Mouse (Mus musculus): ENCODE data around the gene Spata5. TPM values are rescaled to one million over a fixed set of nuclear protein-coding genes. Genes with fewer than 3 reads are reported as not detected.

Spata5 gene
- total and polyA plus RNA-seq, 3 experiments: 35.0 to 52.9 (median 49.7) TPM

GRCm38 (mm10) chr3:37515485-37515884 is 95.8 kb downstream of the Spata5 start:
- no peaks in the 10 kb centered on the region for H3K4me1 ChIP-seq (ENCODE audit: control insufficient read depth in 1 of 2, insufficient read depth in 2 of 2)
- peak; percentile 53 for DNase-seq (ENCODE audit: extremely low read depth)
- in situ Hi-C loops (cut with MboI; ENCODE audit: low pct_ligation_motif_present, low pct_unique_long_range_greater_than_20kb, low sequenced_read_pairs): no loop called here

GRCm38 (mm10) chr3:37516379-37516778 is 96.7 kb downstream of the Spata5 start:
- Histone ChIP-seq H3K36me3 (replicated peaks in 1 of 2; ENCODE audit: control insufficient read depth in 1 of 2, insufficient read depth in 1 of 2, low read length in 1 of 2) (peaks cover 0 to 27% of the 10 kb centered on the region in 2 experiments), H3K79me2 (replicated peaks; ENCODE audit: control insufficient read depth, extremely low read depth, insufficient read depth, poor library complexity, severe bottlenecking) (no peaks in the 10 kb centered on the region), H3K4me2 (ENCODE audit: insufficient read depth, low read depth, poor library complexity, severe bottlenecking) (no peak overlapping the region), H3K27me3 (replicated peaks) (no peaks in the 10 kb centered on the region), H3K4me3 (replicated peaks in 1 of 3; ENCODE audit: low read depth in 2 of 3, low read length in 2 of 3, poor library complexity in 1 of 3) (no peak overlapping the region), H3K9me3 (replicated peaks; ENCODE audit: low read length) (no peaks in the 10 kb centered on the region), H3K9ac (ENCODE audit: insufficient read depth, low read depth) (no peak overlapping the region), H3K27ac (ENCODE audit: insufficient read depth, low read depth) (no peak overlapping the region), H3K4me1 (ENCODE audit: control insufficient read depth in 1 of 2, insufficient read depth in 2 of 2) (no peaks in the 10 kb centered on the region)
- TF ChIP-seq EP300 (IDR thresholded peaks at IDR 0.05; ENCODE audit: low read length) (no peak), NRF1 (IDR thresholded peaks at IDR 0.05; ENCODE audit: low read depth, low read length) (no peak), BHLHE40 (IDR thresholded peaks at IDR 0.05; ENCODE audit: low read depth, low read length) (no peak), MAZ (IDR thresholded peaks at IDR 0.05; ENCODE audit: low read depth, low read length) (no peak), RAD21 (IDR thresholded peaks at IDR 0.05; ENCODE audit: low read depth, low read length) (no peak)
- no peak for DNase-seq (ENCODE audit: extremely low read depth)
- dilution Hi-C loops (cut with MboI; ENCODE audit: extremely low pct_ligation_motif_present, extremely low pct_unique_long_range_greater_than_20kb, low sequenced_read_pairs): no loop called here
- in situ Hi-C loops (cut with MboI; ENCODE audit: low pct_ligation_motif_present, low pct_unique_long_range_greater_than_20kb, low sequenced_read_pairs): no loop called here

More at GRCm38 (mm10) chr3:37515485-37515884, 95.8 kb downstream of the Spata5 start:
- Histone ChIP-seq H3K4me3 (replicated peaks in 1 of 3; ENCODE audit: low read depth in 2 of 3, low read length in 2 of 3, poor library complexity in 1 of 3) (no peak overlapping the region), H3K27me3 (replicated peaks) (no peaks in the 10 kb centered on the region), H3K4me2 (ENCODE audit: insufficient read depth, low read depth, poor library complexity, severe bottlenecking) (no peak overlapping the region), H3K79me2 (replicated peaks; ENCODE audit: control insufficient read depth, extremely low read depth, insufficient read depth, poor library complexity, severe bottlenecking) (no peaks in the 10 kb centered on the region), H3K9me3 (replicated peaks; ENCODE audit: low read length) (no peaks in the 10 kb centered on the region), H3K9ac (ENCODE audit: insufficient read depth, low read depth) (no peak overlapping the region), H3K36me3 (replicated peaks in 1 of 2; ENCODE audit: control insufficient read depth in 1 of 2, insufficient read depth in 1 of 2, low read length in 1 of 2) (peaks cover 0 to 28% of the 10 kb centered on the region in 2 experiments), H3K27ac (ENCODE audit: insufficient read depth, low read depth) (no peak overlapping the region)
- TF ChIP-seq RAD21 (IDR thresholded peaks at IDR 0.05; ENCODE audit: low read depth, low read length) (peak; percentile 23), CTCF (conservative IDR thresholded peaks at IDR 0.05 in 1 of 2, IDR thresholded peaks at IDR 0.05 in 1 of 2; ENCODE audit: low read depth in 2 of 2, low read length in 2 of 2) (peak; percentile 58 to 69; a peak in 3 of 4 replicates), SMC3 (IDR thresholded peaks at IDR 0.05; ENCODE audit: low read depth, low read length) (peak; percentile 61), CHD1 (IDR thresholded peaks at IDR 0.05; ENCODE audit: low read depth, low read length) (no peak)
- dilution Hi-C loops (cut with MboI; ENCODE audit: extremely low pct_ligation_motif_present, extremely low pct_unique_long_range_greater_than_20kb, low sequenced_read_pairs): no loop called here

- Histone ChIP-seq H3K36me3 (replicated peaks in 1 of 2; ENCODE audit: control insufficient read depth in 1 of 2, insufficient read depth in 1 of 2, low read length in 1 of 2) (peaks cover 0 to 23% of the 10 kb centered on the region in 2 experiments), H3K79me2 (replicated peaks; ENCODE audit: control insufficient read depth, extremely low read depth, insufficient read depth, poor library complexity, severe bottlenecking) (no peaks in the 10 kb centered on the region), H3K27me3 (replicated peaks) (no peaks in the 10 kb centered on the region), H3K27ac (ENCODE audit: insufficient read depth, low read depth) (no peak overlapping the region), H3K4me3 (replicated peaks in 1 of 3; ENCODE audit: low read depth in 2 of 3, low read length in 2 of 3, poor library complexity in 1 of 3) (no peak overlapping the region), H3K9me3 (replicated peaks; ENCODE audit: low read length) (no peaks in the 10 kb centered on the region), H3K4me1 (ENCODE audit: control insufficient read depth in 1 of 2, insufficient read depth in 2 of 2) (no peaks in the 10 kb centered on the region), H3K9ac (ENCODE audit: insufficient read depth, low read depth) (no peak overlapping the region), H3K4me2 (ENCODE audit: insufficient read depth, low read depth, poor library complexity, severe bottlenecking) (no peak overlapping the region)
- dilution Hi-C loops (cut with MboI; ENCODE audit: extremely low pct_ligation_motif_present, extremely low pct_unique_long_range_greater_than_20kb, low sequenced_read_pairs) (no loop called here), in situ Hi-C loops (cut with MboI; ENCODE audit: low pct_ligation_motif_present, low pct_unique_long_range_greater_than_20kb, low sequenced_read_pairs) (no loop called here)
- DNase-seq (ENCODE audit: extremely low read depth): no peak
- no peak for TF ChIP-seq PAX5 (IDR thresholded peaks at IDR 0.05; ENCODE audit: low read length)
- TF ChIP-seq SIN3A (IDR thresholded peaks at IDR 0.05; ENCODE audit: low read length): no peak
- no peak for TF ChIP-seq IRF4 (IDR thresholded peaks at IDR 0.05; ENCODE audit: low read depth, low read length)
Measured at GRCm38 (mm10) chr3:37518611-37519010, 98.9 kb downstream of the Spata5 start.
